Mouse (Mus musculus) cortical plate, adult 2 months (tissue): ENCODE results near the gene Gas2l1. TPM values are rescaled to one million over a fixed set of nuclear protein-coding genes. Genes with fewer than 3 reads are reported as not detected.

Experiments used
- H3K27ac ChIP-seq: fragments of 200-500 bp; 2 replicates; pipeline ENCODE4 v1.5.1; 2012; ENCODE audit warnings: low read length, control low read depth, inconsistent platforms; ENCODE audit not compliant: insufficient read depth
- H3K4me1 ChIP-seq: fragments of 200-500 bp; 2 replicates; pipeline ENCODE4 v1.6.1; 2011; ENCODE audit warnings: low read length; ENCODE audit not compliant: control insufficient read depth, insufficient read depth
- H3K4me3 ChIP-seq: fragments of 200-500 bp; 2 replicates; pipeline ENCODE4 v1.5.1; 2011; ENCODE audit warnings: mild to moderate bottlenecking, low read length, control low read depth; ENCODE audit not compliant: insufficient read depth
- CTCF ChIP-seq: fragments of 200-500 bp; IDR thresholded peaks from 2 replicates; pipeline ENCODE4 v1.5.1; 2011; ENCODE audit warnings: mild to moderate bottlenecking, control low read depth, low read length; ENCODE audit not compliant: insufficient read depth; ENCODE audit errors: extremely low read depth
- POLR2A ChIP-seq: fragments of 200-500 bp; IDR thresholded peaks from 2 replicates; pipeline ENCODE4 v1.6.1; 2011; ENCODE audit warnings: mild to moderate bottlenecking, low read length, control low read depth; ENCODE audit not compliant: insufficient read depth; ENCODE audit errors: extremely low read depth
- polyA plus RNA-seq: library from polyadenylated mRNA; depleted of rRNA; stranded (reverse); fragments of >200 nt; gene quantifications from 2 replicates; pipeline ENCODE4 v1.2.3, GENCODE M21; 2012

The Gas2l1 gene
- polyA plus RNA-seq, 1 experiment = 91.6 TPM

GRCm38 (mm10) chr11:5068126-5068971 lies 3.2 kb upstream of the Gas2l1 start:
- no peak for TF ChIP-seq POLR2A
- no peak for TF ChIP-seq CTCF
- no peaks in the 10 kb centered on the region for H3K4me1 ChIP-seq
- H3K4me3 ChIP-seq = no peak overlapping the region
- no peak overlapping the region for H3K27ac ChIP-seq

GRCm38 (mm10) chr11:5067063-5067462 lies 1.9 kb upstream of the Gas2l1 start:
- no peak overlapping the region for H3K4me3 ChIP-seq
- TF ChIP-seq CTCF (no peak), POLR2A (no peak)
- H3K27ac ChIP-seq = no peak overlapping the region
- no peaks in the 10 kb centered on the region; the same call in 1 of the 2 replicates for H3K4me1 ChIP-seq

GRCm38 (mm10) chr11:5064282-5065055 lies 658 bp downstream of the Gas2l1 start:
- Histone ChIP-seq H3K27ac (peak overlapping the region; percentile 62), H3K4me3 (peak overlapping the region; percentile 45), H3K4me1 (no peaks in the 10 kb centered on the region; the same call in 1 of the 2 replicates)
- TF ChIP-seq CTCF = no peak

- Histone ChIP-seq H3K27ac (peak overlapping the region; percentile 10; the same call in 1 of the 2 replicates), H3K4me1 (no peaks in the 10 kb centered on the region; the same call in 1 of the 2 replicates)
Observed at GRCm38 (mm10) chr11:5063561-5064281, 1.4 kb downstream of the Gas2l1 start.

GRCm38 (mm10) chr11:5062860-5063505 lies 2.1 kb downstream of the Gas2l1 start:
- peak overlapping the region; percentile 45 for H3K4me3 ChIP-seq

More at GRCm38 (mm10) chr11:5063561-5064281, 1.4 kb downstream of the Gas2l1 start:
- no peak for TF ChIP-seq CTCF
- no peak for TF ChIP-seq POLR2A
- H3K4me3 ChIP-seq = peak overlapping the region; percentile 45

GRCm38 (mm10) chr11:5062326-5062725 lies 2.8 kb downstream of the Gas2l1 start:
- TF ChIP-seq CTCF (no peak), POLR2A (0 out of 2 replicates have a peak, but pooled peaks have one; percentile 7)
- no peaks in the 10 kb centered on the region; the same call in 1 of the 2 replicates for H3K4me1 ChIP-seq
- peak overlapping the region; percentile 45; the same call in 1 of the 2 replicates for H3K4me3 ChIP-seq
- 0 out of 2 replicates have a peak overlapping the region, but pooled peaks have one; percentile 4 for H3K27ac ChIP-seq

More at GRCm38 (mm10) chr11:5062860-5063505, 2.1 kb downstream of the Gas2l1 start:
- 0 out of 2 replicates have a peak overlapping the region, but pooled peaks have one; percentile 4 for H3K27ac ChIP-seq
- no peaks in the 10 kb centered on the region; the same call in 1 of the 2 replicates for H3K4me1 ChIP-seq
- no peak for TF ChIP-seq POLR2A
- TF ChIP-seq CTCF = no peak

GRCm38 (mm10) chr11:5061413-5062139 lies 3.6 kb downstream of the Gas2l1 start:
- no peak for TF ChIP-seq POLR2A
- TF ChIP-seq CTCF = no peak
- H3K27ac ChIP-seq = peak overlapping the region; percentile 46
- H3K4me1 ChIP-seq = no peaks in the 10 kb centered on the region; the same call in 1 of the 2 replicates
- peak overlapping the region; percentile 45; the same call in 1 of the 2 replicates for H3K4me3 ChIP-seq
